Comparison of ENCODE assay signal across 17 mouse cellular contexts in genomic region chr16:90580411-90580810, GRCm38 (mm10).
DNase-seq lines count a peak whose midpoint lies in the region; ATAC-seq and TF ChIP-seq lines count a peak whose summit lies in the region.
"Had no signal": no experiment of that assay in that cellular context is flagged by ENCODE, and none has a peak within 500 bp of the region (broad histone marks: within the 10 kb centered on the region; RNA-seq: fewer than 3 reads in every experiment).

No protein-coding gene starts in this region.

- ATAC-seq in hindbrain, embryonic 11.5 days (ENCODE audit: low FRiP score), result no peak
- ATAC-seq: inflammation-experienced regulatory T-cells, adult 6 months had no signal

- H3K36me3 ChIP-seq in hindbrain, embryonic 11.5 days (ENCODE audit: control insufficient read depth, insufficient read depth, low read length), result no peaks in the 10 kb centered on the region
- H3K36me3 ChIP-seq: forebrain, embryonic 10.5 days; heart, embryonic 15.5 days; hindbrain, embryonic 10.5 days; liver, embryonic 15.5 days; neural tube, embryonic 12.5 days had no signal

- H3K9ac ChIP-seq in hindbrain, embryonic 11.5 days (ENCODE audit: low read depth, low read length), result no peak overlapping the region
- H3K9ac ChIP-seq: heart, embryonic 15.5 days; liver, embryonic 15.5 days; neural tube, embryonic 12.5 days had no signal

- intact Hi-C loops in left cerebral cortex, adult 2 months (cut with DNase I), result no loop called here
- intact Hi-C loops in left cerebral cortex, postnatal 10 days (cut with DNase I), result no loop called here

- no peak overlapping the region for H3K4me3 ChIP-seq in left cerebral cortex, adult 2 months
- no peak overlapping the region for H3K4me3 ChIP-seq in hindbrain, embryonic 11.5 days (ENCODE audit: low read depth, low read length)
- H3K4me3 ChIP-seq: forebrain, embryonic 10.5 days; heart, embryonic 15.5 days; hindbrain, embryonic 10.5 days; liver, embryonic 15.5 days; neural tube, embryonic 12.5 days had no signal

- H3K4me2 ChIP-seq in hindbrain, embryonic 11.5 days (replicated peaks; ENCODE audit: low read depth, low read length), result no peak overlapping the region
- H3K4me2 ChIP-seq: heart, embryonic 15.5 days; liver, embryonic 15.5 days; neural tube, embryonic 12.5 days had no signal

- WGBS in hindbrain, embryonic 11.5 days, result 71% methylated on average over 8 of the region's 8 CpGs

- peak; percentile 19 to 45 for DNase-seq in cerebellum, adult 18-20 months
- DNase-seq in cerebellum, postnatal 14 days, result no peak
- peak in 1 of 2 experiments; percentile 24 for DNase-seq in left cerebral cortex, adult 2 months (ENCODE audit: extremely low spot score in 1 of 2, low spot score in 2 of 2)
- no peak for DNase-seq in left cerebral cortex, postnatal 10 days (ENCODE audit: extremely low spot score in 1 of 2, low spot score in 2 of 2)
- DNase-seq in cerebellum, postnatal 10 days, result peak; percentile 24 to 34
- DNase-seq in retina, adult 2 months (ENCODE audit: low read depth, low spot score), result peak; percentile 23
- no peak for DNase-seq in hindbrain, embryonic 11.5 days (ENCODE audit: low spot score)
- DNase-seq in lung, postnatal 14 days, result no peak
- DNase-seq: lung, postnatal 36 days; thymus, postnatal 14 days had no signal

- H3K4me1 ChIP-seq in hindbrain, embryonic 11.5 days (replicated peaks; ENCODE audit: control insufficient read depth, insufficient read depth, low read length), result no peaks in the 10 kb centered on the region
- H3K4me1 ChIP-seq: forebrain, embryonic 10.5 days; liver, embryonic 15.5 days; neural tube, embryonic 12.5 days had no signal

- peak overlapping the region; percentile 40; the same call in 1 of the 2 replicates for H3K27ac ChIP-seq in left cerebral cortex, adult 2 months
- no peak overlapping the region for H3K27ac ChIP-seq in hindbrain, embryonic 11.5 days (ENCODE audit: low read depth, low read length)
- H3K27ac ChIP-seq: forebrain, embryonic 10.5 days; heart, embryonic 15.5 days; hindbrain, embryonic 10.5 days; liver, embryonic 15.5 days; neural tube, embryonic 12.5 days; stomach, postnatal 0 days had no signal

- no peaks in the 10 kb centered on the region for H3K9me3 ChIP-seq in hindbrain, embryonic 11.5 days (ENCODE audit: control insufficient read depth, low read length)
- H3K9me3 ChIP-seq: heart, embryonic 15.5 days; liver, embryonic 15.5 days had no signal

- no peaks in the 10 kb centered on the region for H3K27me3 ChIP-seq in hindbrain, embryonic 11.5 days (ENCODE audit: control insufficient read depth, insufficient read depth, low read length)
- H3K27me3 ChIP-seq: heart, embryonic 15.5 days; liver, embryonic 15.5 days; neural tube, embryonic 12.5 days had no signal

- TF ChIP-seq CTCF in left cerebral cortex, adult 2 months (IDR thresholded peaks at IDR 0.05), result no peak

Comparison
In these comparisons a context has a peak if more than half of its experiments do, and no peak if none do; other contexts are left out.
1. DNase-seq: peak in cerebellum, adult 18-20 months (2 of 2), cerebellum, postnatal 10 days (2 of 2) and retina, adult 2 months (single experiment); none in cerebellum, postnatal 14 days (0 of 2), left cerebral cortex, postnatal 10 days (0 of 2), hindbrain, embryonic 11.5 days (single experiment) and lung, postnatal 14 days (single experiment).